In the genomic region with DNA sequence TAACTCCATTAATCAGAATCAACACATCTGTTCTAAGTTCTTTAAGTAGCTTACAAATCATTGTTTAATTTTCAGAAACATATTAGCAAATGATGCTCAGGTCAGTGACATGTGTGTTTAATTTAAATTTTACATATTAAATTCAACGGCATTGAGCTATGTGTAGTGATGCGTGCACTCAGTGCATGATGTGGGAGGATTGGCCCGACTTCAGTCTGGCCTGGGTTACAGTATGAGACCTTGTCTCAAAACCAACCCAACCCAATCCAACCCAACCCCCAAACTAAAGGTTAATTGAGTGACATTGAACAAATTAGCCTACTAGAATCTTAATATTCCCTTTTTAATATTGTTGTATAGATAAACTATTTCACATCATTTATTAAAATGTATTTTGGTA, we compare ENCODE assay signal across 27 mouse cellular contexts.
"Had no signal": no experiment of that assay in that cellular context is flagged by ENCODE, and none has a peak within 500 bp of the region (broad histone marks: within the 10 kb centered on the region; RNA-seq: fewer than 3 reads in every experiment).

No protein-coding gene starts in this region.

- DNase-seq: gastrocnemius, adult 2 months; gastrocnemius, postnatal 10 days; gastrocnemius, postnatal 25 days; heart, adult 18-20 months; heart, postnatal 10 days; heart, postnatal 4 days; kidney, postnatal 4 days; liver; liver, embryonic 13.5 days; liver, postnatal 0 days had no signal

- H3K4me2 ChIP-seq: heart, embryonic 12.5 days; hindbrain, embryonic 12.5 days; hindbrain, embryonic 14.5 days; intestine, embryonic 15.5 days; kidney, embryonic 15.5 days; limb, embryonic 12.5 days; liver, embryonic 11.5 days; liver, embryonic 13.5 days; liver, embryonic 15.5 days had no signal

- H3K9ac ChIP-seq: heart, embryonic 12.5 days; hindbrain, embryonic 12.5 days; hindbrain, embryonic 14.5 days; intestine, embryonic 15.5 days; kidney, embryonic 15.5 days; limb, embryonic 12.5 days; liver, embryonic 13.5 days; liver, embryonic 15.5 days; liver, postnatal 0 days had no signal

- H3K27me3 ChIP-seq: heart, embryonic 12.5 days; hindbrain, embryonic 12.5 days; intestine, embryonic 15.5 days; kidney, embryonic 15.5 days; limb, embryonic 12.5 days; liver, embryonic 13.5 days; liver, embryonic 15.5 days had no signal

- H3K4me3 ChIP-seq: gastrocnemius, adult 2 months; heart, embryonic 10.5 days; heart, embryonic 12.5 days; hindbrain, embryonic 10.5 days; hindbrain, embryonic 12.5 days; intestine, embryonic 15.5 days; kidney, embryonic 15.5 days; layer of hippocampus, adult 2 months; left cerebral cortex, adult 2 months; limb, embryonic 10.5 days; limb, embryonic 12.5 days; liver, embryonic 13.5 days; liver, embryonic 15.5 days had no signal

- H3K36me3 ChIP-seq: heart, embryonic 10.5 days; heart, embryonic 12.5 days; hindbrain, embryonic 10.5 days; hindbrain, embryonic 12.5 days; intestine, embryonic 15.5 days; kidney, embryonic 15.5 days; limb, embryonic 10.5 days; limb, embryonic 12.5 days; liver, embryonic 13.5 days; liver, embryonic 15.5 days had no signal

- H3K4me1 ChIP-seq: heart, embryonic 10.5 days; heart, embryonic 12.5 days; hindbrain, embryonic 10.5 days; hindbrain, embryonic 12.5 days; intestine, embryonic 15.5 days; kidney, embryonic 15.5 days; limb, embryonic 12.5 days; liver, embryonic 13.5 days; liver, embryonic 15.5 days had no signal

- H3K9me3 ChIP-seq: heart, embryonic 10.5 days; heart, embryonic 12.5 days; hindbrain, embryonic 10.5 days; hindbrain, embryonic 12.5 days; intestine, embryonic 15.5 days; kidney, embryonic 15.5 days; limb, embryonic 10.5 days; limb, embryonic 12.5 days; liver, embryonic 13.5 days; liver, embryonic 15.5 days had no signal

- H3K27ac ChIP-seq: gastrocnemius, adult 2 months; heart, embryonic 10.5 days; hindbrain, embryonic 10.5 days; hindbrain, embryonic 12.5 days; hindbrain, embryonic 14.5 days; intestine, embryonic 15.5 days; kidney, embryonic 15.5 days; kidney, postnatal 0 days; layer of hippocampus, adult 2 months; left cerebral cortex, adult 2 months; limb, embryonic 10.5 days; limb, embryonic 12.5 days; liver, embryonic 13.5 days; liver, embryonic 15.5 days had no signal

- ATAC-seq: hindbrain, embryonic 16.5 days; inflammation-experienced regulatory T-cells, adult 6 months; intestine, embryonic 15.5 days; intestine, postnatal 0 days; liver, postnatal 0 days had no signal
